Mouse (Mus musculus) kidney, adult 2 months (tissue): ENCODE measurements around the gene Cbfa2t3.

Source experiments
- CTCF ChIP-seq: fragments of 200-500 bp; conservative IDR thresholded peaks from 2 replicates; pipeline ENCODE4 v1.5.1; 2011; ENCODE audit warnings: low read depth, mild to moderate bottlenecking, control low read depth, low read length, moderate library complexity, mixed read lengths; ENCODE audit not compliant: insufficient read depth, insufficient read length
- POLR2A ChIP-seq: fragments of 200-500 bp; IDR thresholded peaks from one replicate; pipeline ENCODE4 v1.6.1; 2011; ENCODE audit warnings: low read depth, low read length, control low read depth

DNA sequence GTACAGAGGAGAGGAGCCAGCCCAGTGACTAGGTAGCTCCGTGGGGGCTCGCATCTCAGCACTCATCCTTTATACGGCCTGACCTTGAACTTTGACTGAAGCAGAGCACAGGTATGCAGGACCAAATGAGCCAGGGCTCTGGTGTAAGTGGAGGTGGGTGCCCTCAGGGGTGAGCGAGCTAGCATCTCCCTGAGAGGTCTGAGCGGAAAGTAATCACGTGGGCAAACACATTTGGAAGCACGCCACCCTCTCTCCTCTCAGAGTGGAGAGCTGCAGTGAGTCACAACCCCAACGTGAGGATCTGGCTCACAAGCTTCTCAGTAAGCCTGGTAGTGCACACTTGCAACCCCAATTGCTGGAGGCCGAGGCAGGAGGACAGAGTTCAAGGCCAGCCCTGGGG is 56.8 kb downstream of the Cbfa2t3 start:
- TF ChIP-seq CTCF = no peak
- no peak for TF ChIP-seq POLR2A
